Mouse (Mus musculus) urinary bladder, postnatal 14 days (tissue): ENCODE measurements around the gene Ccdc144b.

ENCODE experiments used
- DNase-seq: peaks from one replicate; pipeline ENCODE4 v3.0.0; 2021; ENCODE audit warnings: low spot score

The Ccdc144b gene

DNA sequence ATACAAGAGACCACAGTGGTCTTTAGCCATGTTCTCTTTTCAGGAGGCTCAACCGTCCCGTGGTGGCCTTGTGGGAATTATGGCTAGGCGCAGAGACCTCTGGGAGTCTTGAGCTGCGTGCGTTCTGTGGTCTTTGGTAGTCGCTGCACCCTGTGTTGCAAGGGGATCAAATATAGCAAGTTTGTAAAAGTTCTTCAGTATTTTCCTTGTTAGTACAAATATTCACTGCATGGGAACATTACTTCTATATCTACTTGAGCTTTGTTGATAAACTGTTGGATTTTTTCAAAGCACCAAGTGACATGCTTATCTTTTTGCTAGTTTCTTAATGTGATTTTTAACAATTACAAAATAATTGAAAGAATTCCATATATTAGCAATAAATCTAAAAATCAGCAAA is at the start of gene Ccdc144b:
TSS of gene Ccdc144b (minus strand) at position 101 of the 400 bp plus-strand sequence.
- no peak for DNase-seq

DNA sequence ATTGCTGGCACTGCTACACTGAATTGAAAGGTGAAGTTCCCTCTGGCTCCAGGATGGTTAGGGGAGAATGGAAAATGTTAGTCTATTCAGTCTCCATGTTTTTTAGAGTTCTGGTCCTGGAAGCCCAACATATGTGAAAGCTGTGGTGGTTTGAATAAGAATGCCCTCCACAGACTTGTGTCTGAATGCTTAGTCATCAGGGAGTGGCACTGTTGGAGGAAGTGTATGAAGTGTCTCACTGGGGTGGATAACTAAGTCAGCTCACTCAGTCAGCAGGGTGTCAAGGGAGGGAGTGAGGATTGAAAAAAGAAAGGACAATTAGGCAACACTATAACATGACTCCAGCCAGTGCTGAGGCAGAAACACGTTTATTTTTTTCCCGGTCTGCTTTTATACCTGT is 42.0 kb upstream of the Ccdc144b start:
- no peak for DNase-seq

DNA sequence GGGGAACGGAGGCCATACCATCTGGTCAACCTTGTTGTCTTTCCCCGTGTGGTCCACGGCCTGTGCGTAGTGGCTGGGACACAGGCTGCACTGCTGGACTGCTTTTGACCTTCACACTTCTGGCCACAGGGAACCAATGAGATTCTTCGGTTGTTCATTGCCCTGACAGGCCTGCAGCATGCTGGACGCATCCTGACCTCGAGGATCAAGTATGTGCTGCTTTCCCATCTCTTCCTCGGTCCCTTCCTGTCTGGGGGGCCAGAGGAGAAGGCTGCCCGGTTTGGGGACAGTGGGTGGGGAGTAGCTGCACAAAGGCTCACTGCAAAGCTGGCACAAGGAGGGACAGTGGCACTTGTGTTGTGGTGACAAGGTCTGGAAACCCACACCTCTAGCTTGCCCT is 34.2 kb upstream of the Ccdc144b start:
- no peak for DNase-seq

DNA sequence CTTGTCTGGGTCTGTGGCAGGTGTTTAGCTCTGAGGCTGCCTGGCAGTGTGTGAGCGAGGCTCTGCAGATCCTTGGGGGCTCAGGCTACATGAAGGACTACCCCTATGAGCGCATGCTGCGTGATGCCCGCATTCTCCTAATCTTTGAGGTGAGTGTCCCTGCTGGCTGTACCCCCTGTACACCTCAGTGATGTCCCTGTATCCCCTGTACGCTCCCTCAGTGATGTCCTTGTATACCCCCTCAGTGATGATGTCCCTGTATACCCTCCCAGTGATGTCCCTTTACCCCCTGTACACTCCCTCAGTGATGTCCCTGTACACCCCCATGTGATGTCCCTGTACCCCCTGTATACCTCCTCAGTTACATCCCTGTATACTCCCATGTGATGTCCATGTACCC is 32.0 kb upstream of the Ccdc144b start:
- DNase-seq = no peak

DNA sequence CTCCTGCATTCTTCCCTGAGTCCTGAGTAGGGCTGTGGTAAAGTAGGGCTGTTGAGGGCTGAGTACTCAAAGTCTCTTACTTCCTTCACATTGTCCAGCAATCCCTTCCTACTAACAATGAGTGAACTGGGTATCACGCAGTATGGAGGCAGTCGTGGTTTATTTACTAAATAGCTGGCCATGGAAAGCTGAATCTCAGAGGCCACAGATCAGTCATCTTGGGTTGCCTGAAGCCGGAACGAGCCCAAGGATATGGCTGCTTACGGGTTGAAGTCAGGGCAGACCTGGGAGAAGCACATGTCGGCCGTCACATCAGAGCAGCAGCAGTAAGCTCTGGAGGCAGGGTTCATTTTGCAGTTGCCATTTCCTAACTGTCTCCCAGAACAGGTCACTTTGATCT is 30.0 kb upstream of the Ccdc144b start:
- no peak for DNase-seq

DNA sequence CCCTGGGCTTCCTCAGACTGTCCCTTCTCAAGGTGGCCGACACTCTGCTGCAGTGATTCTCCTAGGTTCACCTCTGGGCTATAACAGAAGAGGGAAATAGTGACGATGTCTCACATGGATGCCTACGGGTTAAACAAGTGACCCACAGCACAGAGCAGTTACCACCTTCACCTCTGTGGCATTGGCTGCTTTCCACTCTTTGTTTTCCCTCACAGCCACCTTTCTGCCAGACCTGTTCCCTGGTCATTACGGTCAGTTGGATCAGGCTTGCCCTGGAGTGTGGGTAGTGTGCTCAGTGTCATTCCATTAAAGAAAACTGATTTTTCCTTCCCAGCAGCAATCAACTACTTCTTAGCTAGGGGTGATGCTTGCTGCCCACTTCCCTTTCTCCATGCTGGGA is 29.5 kb upstream of the Ccdc144b start:
- no peak for DNase-seq

DNA sequence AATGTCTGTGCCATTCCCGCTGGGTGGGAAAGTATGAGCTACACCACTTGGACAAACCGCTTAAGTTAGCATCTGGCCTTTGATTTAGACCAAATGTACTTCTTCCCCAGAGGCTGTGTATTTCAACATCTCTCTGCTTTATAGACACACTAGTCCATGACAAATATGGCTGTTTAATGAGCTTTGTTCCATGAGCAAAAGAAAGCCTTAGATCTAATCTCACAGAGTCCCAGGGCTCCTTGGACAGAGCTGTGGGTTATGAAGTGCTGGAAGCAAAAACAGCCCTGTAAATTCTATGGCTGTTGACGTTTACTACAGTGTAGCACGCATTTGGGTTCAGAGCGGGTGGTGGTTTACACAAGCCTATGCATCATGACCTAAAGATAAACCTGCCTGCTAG is 27.4 kb upstream of the Ccdc144b start:
- no peak for DNase-seq

DNA sequence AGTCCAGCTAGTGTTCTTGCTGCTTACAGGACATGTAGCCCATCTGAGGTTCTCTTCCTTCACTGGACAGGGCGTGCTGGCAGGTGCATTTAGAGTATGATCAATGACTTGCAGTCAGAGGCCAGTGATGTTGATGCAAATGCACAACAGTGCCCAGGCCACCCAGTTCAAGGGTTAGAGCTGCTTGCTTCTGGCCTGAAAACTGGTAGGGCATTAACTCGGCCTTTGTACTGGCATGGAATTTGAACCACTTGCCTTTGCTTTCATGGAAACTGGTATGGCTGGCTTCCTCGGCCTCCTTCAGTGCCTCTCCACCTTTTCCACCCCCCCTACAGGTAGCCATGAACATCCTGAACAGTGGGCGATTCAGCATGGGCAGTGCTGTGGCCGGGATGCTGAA is 26.5 kb upstream of the Ccdc144b start:
- DNase-seq = no peak

DNA sequence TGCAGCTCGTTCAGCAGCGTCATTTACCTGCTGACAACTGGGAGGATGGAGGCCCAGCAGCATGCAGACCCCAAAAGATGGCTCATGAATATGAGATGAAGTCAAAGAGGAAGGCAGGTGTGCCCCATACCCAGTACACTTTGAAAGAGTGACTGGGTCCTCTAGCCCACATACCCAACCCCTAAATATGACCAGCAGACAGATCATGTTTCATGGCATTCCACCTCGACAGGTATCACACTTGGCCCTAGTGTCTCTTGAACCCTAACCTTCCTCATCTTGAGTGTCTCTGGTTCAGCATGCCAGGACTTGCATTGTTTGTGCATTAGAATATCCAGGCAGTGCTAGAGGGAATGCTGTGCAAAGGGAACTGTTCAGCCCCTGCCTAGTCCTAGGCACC is 24.0 kb upstream of the Ccdc144b start:
- DNase-seq = no peak

DNA sequence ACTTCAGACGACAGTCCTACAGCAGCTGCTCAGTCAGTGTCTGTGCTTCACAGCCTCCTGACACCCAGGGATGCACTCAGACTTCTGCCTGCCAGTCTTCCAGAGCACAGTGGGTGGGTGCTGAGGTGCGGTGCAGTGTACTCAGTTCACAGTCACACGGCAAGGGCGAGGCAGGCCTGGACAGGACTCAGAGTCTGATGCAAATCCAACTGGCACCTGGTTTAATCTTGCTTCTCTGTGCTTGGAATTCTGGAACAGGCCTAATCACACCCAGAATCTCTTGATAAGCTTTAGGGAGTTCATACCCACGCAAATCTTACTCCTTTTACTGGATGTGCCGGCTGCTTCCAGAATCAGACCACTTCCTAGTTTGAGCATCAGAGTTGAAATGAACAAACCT is 22.1 kb upstream of the Ccdc144b start:
- DNase-seq = no peak

DNA sequence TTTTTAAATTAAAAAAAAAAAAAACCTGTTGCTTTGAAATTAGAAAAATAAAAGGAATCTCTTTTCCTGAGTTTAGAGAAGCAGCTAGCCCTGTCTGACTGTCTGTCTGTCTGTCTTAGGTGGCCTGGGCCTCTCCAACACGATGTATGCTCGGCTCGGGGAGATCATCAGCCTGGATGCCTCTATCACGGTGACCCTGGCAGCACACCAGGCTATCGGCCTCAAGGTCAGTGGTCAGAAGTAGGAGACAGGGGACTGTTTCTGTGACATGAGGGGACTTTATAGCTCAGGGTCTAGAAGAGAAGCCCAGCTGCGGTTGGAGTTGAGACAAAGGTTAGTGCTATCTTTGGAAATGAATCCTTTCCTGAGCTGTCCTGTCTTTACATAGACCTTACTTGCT is 20.9 kb upstream of the Ccdc144b start:
- no peak for DNase-seq

DNA sequence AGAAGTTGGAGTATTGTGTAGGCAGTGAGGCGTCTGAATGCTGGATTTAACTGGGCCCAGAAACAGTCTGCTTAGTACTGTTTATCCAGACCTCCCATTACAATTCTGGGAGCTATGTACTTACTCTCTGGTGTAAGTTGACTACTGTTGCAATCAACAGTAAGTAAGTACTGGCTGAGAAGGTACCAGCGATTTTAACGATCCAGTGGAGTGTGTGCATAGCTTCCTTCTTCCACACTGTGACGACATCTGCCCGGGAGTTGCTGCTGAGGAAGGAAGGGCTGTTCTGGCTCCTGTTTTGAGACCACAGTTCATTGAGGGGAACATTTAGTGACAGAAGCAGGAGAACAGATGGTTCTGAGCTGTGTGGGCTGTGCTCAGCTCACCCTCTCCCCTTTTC is 17.7 kb upstream of the Ccdc144b start:
- no peak for DNase-seq

DNA sequence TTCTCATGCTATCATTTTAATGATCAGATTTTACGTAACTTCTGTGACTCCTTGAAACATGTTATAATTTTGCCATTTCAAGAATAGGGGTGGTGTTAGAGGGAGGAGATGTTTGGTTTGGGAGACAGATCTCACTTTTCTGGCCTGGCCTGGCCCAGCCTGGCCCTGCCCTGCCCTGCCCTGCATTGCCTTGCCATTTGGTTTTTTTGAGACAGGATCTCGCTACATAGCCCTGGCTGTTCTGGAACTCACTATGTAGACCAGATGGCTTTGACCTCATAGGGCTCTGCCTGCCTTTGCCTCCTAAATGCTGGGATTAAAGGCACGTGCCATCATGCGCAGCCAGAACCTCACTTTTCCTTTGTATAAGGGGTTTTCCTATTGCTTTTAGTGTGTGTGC is 17.1 kb upstream of the Ccdc144b start:
- no peak for DNase-seq

DNA sequence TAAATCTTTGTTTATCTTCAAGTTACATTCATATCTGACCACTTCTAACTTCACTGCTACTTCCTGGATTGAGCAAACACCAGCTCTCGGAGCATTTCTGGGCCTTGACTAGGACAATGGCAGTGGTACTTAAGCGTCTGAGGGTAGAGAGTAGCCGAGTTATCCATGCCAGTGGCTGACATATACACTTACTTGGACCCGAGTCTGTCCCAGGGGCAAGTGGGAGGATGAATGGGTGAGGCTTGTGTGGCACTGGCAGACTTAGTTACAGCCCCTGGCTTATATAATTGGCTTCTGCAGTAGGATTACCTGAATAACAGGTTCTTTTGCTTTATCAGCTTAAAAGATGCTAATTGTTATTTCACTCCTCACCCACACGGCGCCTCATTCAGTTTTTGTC is 14.4 kb upstream of the Ccdc144b start:
- no peak for DNase-seq

DNA sequence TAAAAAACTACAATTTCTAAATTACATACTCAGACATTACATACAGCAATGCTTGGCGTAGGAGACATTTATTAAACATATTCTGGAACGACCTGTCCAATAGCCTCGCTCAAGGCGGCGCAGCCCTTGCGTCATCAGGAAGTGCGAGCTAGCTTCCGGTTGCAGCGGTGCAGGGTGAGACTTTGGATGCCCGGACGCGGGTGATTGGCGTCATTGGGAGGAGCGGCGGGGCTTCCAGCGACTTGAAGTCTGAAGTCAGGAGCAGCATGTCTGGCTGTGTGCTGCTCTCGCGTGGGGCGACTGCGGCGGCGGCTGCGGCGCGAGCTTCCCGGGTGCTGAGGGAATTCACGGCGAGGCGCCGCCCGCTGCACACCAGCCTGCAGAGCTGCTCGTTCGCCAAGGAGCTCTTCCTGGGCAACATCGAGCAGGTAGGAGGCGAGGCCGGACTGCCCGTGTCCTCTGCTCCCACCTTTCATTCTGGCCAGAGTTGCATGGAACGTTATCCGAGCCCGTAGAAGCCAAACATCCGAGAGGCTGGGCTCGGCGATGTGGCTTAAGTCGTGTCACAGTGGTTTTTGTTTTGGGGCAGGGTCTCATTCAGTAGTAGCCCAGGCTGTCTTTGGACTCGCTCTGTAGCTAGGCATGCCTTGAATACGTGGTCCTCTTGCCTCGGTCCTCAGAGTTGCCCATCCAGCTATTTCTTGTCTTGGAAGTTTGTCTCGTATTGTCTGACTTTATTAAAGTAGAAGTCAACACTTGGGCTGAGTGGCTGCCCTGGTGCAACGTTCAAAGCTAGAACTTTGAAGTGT is 12.7 kb upstream of the Ccdc144b start, which contains the start of gene Acad9:
TSS of gene Acad9 (plus strand) at position 137 of the 809 bp plus-strand sequence.
- peak; percentile 95 for DNase-seq

DNA sequence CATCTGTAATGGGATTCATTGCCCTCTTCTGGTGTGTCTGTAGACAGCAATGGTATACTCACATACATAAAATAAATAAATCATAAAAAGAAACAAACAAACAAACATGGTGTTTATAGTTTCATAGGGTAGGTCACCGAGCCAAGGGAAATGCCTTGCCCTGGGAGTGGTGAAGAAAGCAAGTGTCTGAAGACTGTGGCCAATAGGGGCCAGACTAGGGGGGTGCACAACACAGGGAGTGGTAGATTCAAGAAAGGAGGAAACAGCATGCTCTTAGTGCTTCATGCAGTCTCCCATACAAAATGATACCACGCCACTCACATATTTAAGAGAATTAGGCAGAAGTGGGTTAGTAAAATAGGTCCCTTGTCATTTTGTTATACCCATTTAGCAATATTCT is 11.8 kb upstream of the Ccdc144b start:
- no peak for DNase-seq

DNA sequence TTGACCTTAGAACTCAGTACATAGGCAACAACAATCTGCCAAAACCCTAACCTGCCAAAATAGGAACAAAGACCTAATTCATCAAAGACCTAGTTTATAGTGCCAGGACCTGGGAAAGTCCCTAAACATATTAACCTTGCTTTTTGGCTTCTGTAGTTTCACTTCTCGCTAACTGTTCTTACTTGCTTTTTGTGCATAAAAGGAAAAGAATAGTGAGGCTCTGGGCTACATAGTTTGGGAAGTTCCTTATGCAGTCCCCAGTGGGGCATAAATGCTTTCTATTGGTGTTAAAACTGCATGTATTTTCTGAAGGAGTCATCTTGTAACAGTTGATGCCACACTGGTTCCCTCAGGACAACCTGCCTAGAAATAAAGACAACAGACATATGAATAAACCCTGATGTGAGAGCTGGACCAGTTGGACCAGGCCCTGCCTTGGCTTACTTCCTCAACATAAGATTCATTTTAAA is 11.3 kb upstream of the Ccdc144b start:
- DNase-seq = no peak

DNA sequence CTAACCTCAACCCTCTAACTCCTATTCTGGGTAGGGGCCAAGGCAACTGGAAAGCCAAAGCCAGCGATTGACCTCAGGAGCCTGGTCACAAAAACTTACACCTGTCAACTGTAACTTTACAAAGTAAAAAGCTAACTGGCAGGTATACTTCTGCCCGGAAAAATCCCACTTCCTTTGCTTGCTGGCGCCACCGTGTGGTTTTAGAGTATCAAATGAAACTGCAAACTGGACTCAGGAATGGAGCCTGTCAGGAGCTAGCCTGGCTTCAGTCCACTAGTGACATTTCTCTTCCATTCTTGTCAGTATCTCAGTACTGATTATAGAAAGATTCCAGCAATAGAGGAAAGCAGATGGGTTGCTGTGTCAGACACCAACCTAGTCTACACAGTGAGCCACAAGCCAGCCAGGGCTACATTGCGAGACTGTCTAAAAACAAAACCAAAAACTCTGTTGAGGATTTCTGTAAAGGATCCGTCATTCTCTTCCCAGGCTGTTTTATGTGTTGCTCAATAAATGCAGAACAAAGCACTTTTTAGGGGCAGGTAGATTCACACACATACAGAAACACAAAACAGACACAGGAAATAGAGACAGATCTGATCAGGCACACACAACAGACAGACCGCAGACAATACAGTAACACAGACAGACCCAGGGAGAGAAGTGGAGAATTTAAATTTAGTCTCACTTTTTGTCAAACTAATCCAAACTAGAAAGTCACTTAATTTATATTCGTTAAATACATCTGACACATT is 6.9 kb upstream of the Ccdc144b start:
- peak; percentile 76 for DNase-seq

DNA sequence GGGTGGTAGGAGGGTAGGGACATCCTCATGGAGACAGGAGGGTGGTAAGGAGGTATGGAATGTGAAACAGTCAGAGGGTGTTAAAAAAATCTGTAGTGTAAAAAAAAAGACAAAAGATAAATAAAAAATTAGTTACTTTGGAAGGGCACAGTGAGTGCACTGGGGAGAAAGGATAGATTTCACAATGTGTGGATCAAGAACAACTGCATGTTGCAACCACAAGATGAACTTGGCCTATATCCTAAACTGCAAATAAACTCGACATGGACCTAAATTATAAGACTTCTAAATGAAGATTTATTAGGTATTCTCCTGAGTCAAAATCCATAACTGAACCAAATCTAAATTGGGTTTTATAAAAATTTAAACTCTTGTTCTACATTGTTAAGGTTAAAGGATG is 4.2 kb downstream of the Ccdc144b start:
- no peak for DNase-seq

DNA sequence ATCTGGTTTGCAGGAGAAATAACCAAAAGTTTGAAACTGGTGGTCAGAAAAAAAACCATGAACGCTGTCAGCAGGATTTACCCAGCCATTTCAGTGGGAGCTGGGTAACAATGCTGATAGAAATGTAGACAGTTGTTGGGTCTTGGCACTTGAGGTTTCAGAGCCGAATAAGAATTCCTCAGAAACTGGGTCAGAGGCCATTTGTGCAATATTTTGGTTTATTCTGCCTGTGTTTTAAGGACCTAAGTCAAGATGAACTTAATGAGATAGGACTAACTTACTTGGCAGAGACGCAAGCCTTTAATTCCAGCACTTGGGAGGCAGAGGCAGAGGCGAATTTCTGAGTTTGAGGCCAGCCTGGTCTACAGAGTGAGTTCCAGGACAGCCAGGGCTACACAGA is 8.3 kb downstream of the Ccdc144b start:
- DNase-seq = no peak

DNA sequence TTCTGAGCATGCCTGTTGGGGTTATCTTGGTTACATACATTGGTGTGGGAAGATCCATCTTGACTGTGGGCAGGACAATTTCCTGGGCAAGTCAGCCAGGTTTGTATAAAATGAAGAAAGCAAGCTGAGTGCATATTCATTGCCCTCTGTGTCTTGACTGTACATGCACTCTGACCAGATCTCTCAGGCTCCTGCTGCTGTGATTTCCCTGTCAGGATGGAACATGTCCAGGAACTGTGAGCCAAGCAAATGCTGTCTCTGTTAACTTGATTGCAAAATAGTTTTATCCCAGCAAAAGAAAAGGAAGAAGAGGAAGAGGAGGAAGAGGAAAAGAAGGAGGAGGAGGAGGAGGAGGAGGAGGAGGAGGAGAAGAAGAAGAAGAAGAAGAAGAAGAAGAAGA is 8.8 kb downstream of the Ccdc144b start:
- no peak for DNase-seq

DNA sequence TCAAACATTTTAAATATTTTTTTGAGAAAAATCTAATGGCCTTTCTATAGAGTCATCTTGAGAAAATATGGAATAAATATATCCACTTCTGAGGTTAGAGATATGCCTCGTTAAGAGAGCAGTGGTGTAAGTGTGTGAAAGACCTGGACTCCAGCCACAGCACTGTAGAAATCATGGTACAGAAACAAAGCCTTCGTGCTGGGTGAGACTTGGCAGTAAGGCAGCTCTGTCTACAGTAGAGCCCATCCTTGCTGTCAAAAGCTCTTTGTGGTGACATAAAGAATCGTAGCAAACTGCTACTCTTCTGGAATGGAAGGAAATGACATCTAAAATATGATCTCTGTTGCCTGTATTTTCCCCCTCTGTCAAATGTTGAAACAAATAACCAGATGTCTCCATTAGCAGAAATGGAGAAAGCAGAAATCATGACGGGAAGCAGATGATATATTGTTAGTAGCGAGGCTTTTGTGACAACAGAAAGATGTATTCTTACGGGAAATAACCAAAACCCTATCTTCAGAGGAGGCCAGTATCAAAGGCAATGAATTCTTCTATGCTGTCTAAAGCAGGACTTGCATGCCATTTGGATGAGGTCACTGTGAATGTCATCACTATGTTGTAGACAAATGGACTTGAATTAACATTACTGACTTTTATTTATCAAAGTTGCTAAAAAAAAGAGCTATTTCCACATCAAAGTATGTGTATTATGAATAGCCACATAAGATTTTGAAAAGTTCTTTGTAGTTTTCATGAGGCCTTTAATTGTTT is 21.4 kb downstream of the Ccdc144b start:
- DNase-seq = no peak

DNA sequence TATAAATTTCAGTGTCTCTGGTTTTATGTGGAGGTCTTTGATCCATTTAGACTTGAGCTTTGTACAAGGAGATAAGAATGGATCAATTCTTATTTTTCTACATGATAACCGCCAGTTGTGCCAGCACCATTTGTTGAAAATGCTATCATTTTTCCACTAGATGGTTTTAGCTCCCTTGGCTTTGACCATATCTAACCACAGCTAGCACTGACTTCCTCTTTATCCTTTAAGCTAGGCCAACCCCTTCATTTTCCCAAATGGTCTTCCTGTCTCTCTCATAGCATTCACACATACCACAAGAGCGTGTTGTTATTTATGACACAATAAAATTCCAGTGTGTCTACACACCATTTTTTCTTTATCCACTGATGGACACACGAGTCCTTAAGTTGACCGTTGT is 23.4 kb downstream of the Ccdc144b start:
- no peak for DNase-seq
